Mouse (Mus musculus): ENCODE results near the gene Dtnb.

DNA sequence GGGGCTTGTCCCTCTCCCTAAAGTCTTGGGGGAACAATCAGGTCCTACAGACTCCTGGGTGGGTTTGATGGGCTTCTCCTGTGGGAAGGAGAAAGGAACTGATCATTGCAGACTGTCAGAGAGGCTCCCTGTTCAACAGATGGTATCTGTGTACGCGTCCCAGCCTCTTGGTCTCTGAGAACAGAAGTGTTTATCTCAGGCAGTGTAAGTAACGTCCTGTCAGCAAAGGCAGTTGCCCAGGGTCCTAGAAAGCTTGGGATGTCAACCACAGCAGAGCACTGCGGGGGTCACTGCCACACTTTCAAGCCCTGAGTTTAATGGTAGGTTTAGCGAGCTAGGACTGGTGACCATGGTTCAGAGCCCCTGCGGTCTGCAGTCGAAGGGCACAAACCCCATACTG lies 161.1 kb downstream of the Dtnb start:
- TF ChIP-seq CTCF (IDR thresholded peaks at IDR 0.05; ENCODE audit: low read depth, low read length), result no peak
- no peak for TF ChIP-seq POLR2A (IDR thresholded peaks at IDR 0.05; ENCODE audit: extremely low read depth, insufficient read depth, low read length)

Measured in liver, adult 2 months (tissue).